Mouse (Mus musculus): ENCODE data around the gene Heg1.

The Heg1 gene

GRCm38 (mm10) chr16:33684162-33684702, at the start of gene Heg1:
Gene Heg1, plus strand, starts transcription at chr16:33684370.
- DNase-seq (ENCODE audit: low read depth, low spot score) = peak; percentile 22

- no peak for DNase-seq (ENCODE audit: low read depth, low spot score)
Observed at GRCm38 (mm10) chr16:33635836-33636595, 48.2 kb upstream of the Heg1 start.

DNA sequence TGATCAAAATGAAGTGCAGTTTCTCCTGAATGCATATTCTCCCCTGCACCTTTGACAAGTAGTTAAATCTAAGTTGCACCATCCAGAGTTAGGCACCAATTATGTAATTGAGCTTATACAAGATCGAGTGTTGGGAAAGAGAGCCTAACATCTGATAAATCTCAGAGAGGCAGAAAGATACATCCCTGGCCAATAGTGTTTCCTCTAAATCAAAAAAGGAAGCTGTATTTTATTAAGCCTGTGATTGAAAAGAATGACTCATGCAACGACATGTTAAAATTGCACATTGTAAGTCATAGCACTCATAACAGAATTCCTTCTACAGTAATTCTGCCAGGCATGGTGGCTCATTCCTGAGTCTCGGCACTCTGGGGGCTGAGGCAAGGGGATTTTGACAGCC, 42.4 kb upstream of the Heg1 start:
- no peak for DNase-seq (ENCODE audit: low read depth, low spot score)

DNA sequence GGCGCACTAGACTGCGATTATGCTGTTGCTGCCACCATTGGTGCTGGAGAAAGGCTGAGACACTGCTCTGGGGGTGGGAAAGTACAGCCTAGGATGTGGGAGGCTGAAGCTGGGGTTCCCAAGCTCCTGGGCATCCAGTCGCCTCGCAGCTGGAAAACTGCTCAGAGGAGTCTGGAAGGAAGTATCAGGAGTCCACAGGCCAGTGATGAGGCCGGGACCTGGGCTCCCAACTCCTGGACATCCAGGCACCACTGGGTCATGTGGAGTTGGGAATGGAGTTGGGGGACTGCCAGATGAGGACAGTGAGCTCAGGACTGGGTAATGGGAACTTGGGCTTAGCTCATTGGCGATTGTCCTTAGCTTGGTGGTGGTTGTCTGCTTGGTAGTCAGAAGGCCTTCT, 31.1 kb upstream of the Heg1 start:
- no peak for DNase-seq (ENCODE audit: low read depth, low spot score)

DNA sequence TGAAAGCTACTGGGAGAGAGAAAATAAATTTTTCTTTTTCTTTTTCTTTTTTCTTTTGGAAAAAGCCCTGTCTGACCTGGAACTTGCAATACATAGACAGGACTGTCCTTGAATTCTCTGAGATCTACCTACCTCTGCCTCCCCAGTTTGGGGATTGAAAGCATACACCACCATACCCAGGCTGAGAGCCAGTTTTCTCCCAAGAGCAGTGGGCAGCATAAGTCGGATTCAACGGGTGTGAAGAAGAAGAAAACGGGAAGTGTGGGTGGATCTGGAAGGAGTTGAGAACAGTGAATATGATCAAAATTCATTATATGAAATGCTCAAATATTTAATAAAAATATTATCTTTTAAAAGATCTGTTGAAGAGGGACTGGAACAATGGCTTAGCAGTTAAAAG, 28.7 kb upstream of the Heg1 start:
- DNase-seq (ENCODE audit: low read depth, low spot score) = no peak

GRCm38 (mm10) chr16:33657191-33657590, 27.0 kb upstream of the Heg1 start:
- DNase-seq (ENCODE audit: low read depth, low spot score) = no peak

DNA sequence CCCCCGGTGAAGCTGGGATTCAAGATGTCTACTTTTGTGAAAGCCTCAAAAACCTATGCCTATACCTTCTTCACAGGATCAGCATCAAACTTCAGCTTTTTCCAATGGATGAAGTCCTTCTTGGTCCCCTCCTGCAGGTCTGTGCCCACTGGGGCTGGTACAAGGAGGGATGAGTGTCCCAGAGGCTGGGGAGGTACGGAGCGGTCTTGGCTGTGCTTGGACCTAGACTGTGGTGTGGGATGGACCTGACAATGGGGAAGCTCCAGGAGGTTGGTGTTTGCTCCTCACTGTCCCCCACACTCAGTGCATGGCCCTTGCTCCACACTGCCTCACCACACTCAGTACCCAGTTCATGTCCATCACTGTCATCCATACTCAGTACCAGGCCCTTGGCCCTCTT, 26.0 kb upstream of the Heg1 start:
- DNase-seq (ENCODE audit: low read depth, low spot score) = no peak

DNA sequence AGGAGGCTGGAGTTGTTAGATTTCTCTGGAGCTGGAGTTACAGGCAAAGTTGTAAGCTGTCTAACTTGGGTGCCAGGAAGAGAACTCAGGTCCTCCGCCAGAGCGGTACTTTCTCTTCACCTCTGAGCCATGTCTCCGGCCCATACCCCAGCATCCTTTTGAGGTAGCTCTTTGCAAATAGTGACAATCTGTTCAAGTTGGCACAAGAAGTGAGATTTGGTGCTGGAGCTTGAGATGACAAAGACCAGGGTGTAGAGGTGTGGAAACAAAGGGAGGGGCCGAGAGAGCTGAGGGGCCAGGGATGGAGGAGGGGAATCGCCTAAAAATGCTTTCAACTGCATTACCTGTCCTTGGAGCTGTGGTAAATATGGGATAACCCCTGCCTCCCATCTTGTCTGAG, 24.6 kb upstream of the Heg1 start:
- no peak for DNase-seq (ENCODE audit: low read depth, low spot score)

GRCm38 (mm10) chr16:33660125-33660524, 24.0 kb upstream of the Heg1 start:
- no peak for DNase-seq (ENCODE audit: low read depth, low spot score)

GRCm38 (mm10) chr16:33662841-33663240, 21.3 kb upstream of the Heg1 start:
- no peak for DNase-seq (ENCODE audit: low read depth, low spot score)

DNA sequence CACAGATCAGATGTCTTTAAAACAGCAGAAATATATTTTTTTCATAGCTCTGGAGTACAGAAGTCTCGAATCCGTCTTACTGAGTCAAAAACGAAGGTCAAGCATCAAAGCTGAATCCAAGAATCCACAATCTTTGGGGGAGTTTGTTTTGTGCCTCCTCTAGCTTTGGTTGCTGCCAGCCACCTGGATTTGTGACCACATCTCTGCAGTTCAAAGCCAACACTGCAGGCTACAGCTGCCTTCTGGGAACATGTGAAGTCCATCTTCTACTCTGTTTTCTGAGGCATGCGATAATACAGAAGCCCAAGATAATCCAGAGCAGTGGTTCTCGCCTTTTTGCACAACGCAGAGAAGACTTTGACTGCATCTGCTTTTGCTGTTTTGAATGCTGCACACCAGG, 17.9 kb upstream of the Heg1 start:
- no peak for DNase-seq (ENCODE audit: low read depth, low spot score)

- DNase-seq (ENCODE audit: low read depth, low spot score) = no peak
Observed at GRCm38 (mm10) chr16:33666985-33667538, 17.1 kb upstream of the Heg1 start.

DNA sequence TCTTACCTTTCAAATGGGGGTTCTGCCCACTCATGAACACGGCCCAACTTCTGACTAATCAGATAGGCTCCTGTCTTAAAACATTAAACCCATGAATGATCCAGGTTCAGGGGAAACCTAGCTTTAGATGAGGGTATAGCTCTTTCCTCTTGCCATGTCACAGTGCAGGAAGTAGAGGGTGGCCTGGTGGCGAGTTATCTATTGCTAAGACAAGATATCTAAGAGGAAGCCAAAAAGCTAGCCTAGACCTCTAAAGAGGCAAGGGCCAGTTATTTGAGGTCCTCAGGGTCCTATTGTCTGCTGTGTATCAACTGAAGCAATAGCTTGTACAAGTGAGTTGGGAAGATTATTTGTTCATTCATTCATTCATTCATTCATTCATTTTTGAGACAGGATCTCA, 15.7 kb upstream of the Heg1 start:
- no peak for DNase-seq (ENCODE audit: low read depth, low spot score)

DNA sequence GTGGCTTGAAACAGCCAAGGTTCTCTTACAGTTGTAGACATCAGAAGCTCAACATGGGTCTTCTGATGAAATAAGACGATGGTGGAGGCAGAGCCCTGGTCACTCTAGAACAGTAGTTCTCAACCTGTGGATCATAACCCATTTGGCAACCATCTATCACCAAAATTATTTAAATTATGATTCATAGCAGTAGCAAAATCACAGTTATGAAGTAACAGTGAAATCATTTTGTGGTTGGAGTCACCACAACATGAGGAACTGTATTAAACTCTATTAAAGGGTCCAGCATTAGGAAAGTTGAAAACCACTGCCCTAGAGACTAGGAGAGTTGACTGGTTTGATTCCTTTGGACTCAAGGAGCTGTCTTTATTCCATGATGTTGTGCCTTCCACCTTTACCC, 15.1 kb upstream of the Heg1 start:
- no peak for DNase-seq (ENCODE audit: low read depth, low spot score)

DNA sequence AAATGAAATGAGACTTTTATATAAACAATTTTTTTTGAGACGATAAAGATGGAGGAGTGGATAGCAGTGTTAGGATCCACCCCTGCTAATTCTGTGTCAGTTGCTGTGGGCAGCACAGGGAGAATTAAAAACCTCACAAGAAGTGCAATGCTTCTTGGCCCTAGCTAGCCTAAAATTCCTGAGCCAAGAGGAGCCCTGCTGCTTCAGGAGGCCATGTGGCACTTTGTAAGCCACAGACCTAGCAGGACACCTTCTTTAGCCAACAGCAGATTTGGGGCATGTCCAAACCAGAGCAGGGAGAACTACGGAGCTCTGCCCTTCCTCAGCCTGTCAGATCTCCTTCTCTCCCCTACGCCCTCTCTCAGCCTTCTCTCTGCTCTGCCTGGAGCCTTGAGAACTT, 13.8 kb upstream of the Heg1 start:
- no peak for DNase-seq (ENCODE audit: low read depth, low spot score)

DNA sequence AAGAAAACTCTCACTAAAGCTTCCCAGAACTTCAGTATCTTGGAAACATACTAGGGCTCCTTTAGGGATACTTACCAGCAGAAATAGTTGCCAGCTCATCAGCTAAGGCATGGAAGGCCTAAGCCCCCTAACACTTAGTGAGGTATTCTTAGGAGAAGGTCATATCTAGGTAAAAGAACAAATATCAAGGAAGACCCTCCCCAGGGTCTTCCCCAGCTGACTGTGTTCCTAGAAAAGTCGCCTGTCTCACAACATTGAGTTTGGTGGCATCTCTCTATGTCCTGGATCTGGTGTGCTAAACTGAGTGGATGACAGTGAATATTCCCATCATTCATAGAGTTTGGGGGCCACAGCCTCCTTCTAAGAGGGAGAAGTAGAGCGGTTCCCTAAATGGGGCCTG, 13.2 kb upstream of the Heg1 start:
- DNase-seq (ENCODE audit: low read depth, low spot score) = no peak

- DNase-seq (ENCODE audit: low read depth, low spot score) = no peak
Observed at GRCm38 (mm10) chr16:33672188-33672587, 12.0 kb upstream of the Heg1 start.

DNA sequence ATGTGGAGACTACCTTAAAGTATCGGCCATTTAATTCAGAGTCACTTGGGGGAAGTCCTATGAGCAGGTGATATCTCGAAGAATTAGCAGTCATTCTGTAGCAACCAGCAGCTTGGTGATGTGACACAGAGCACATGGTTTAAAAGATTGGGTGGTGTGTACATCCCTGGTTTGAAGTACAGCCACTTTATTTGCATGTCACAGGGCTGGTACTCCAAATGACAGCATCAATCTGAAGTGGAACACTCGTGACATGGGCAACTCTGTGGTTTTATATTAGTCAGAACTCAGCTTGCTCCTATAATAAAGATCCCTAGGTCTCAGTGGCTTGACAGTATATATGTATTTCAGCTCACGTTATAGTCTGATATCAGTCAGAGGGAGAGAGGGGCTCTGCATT, 11.5 kb upstream of the Heg1 start:
- DNase-seq (ENCODE audit: low read depth, low spot score) = no peak

GRCm38 (mm10) chr16:33673530-33674109, 10.6 kb upstream of the Heg1 start:
- DNase-seq (ENCODE audit: low read depth, low spot score) = no peak

DNA sequence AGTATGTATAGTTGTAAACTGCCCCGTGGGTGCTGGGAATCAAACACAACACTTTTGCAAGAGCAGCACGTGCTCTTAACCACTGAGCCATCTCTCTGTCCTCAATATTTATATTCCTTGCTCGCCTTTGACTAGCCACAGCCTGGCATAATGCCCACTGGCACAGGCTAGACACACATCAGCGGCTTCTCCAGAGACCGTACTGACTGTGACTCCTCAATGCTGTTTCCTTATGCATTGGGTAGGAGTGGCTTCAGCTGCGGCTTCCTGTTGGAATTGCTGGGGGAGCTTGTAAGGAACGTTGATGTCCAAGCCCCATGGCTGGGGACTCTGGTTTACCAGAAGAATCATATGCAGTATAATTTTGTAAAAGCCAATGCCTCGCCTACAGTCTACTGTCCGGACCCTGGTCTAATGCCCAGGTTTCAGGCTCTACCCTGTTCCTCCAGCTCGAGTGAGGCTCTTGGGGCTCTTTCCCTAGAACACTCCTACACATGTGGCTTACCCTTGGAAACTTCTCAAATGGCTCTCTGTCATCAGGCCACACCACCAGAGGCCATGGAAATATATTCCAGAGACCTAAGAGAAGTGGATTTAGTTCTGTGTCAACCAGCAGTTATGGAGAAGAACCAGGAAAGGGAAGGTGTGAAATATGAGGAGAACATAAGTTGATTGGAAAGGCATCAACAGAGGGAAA, 8.9 kb upstream of the Heg1 start:
- DNase-seq (ENCODE audit: low read depth, low spot score) = no peak

GRCm38 (mm10) chr16:33675848-33676184, 8.4 kb upstream of the Heg1 start:
- no peak for DNase-seq (ENCODE audit: low read depth, low spot score)

Measured in WW6 (cell line).